Mouse (Mus musculus): ENCODE results near the gene Gpx3.

GRCm38 (mm10) chr11:54952651-54953050 is 50.4 kb downstream of the Gpx3 start:
- TF ChIP-seq CTCF (IDR thresholded peaks at IDR 0.05; ENCODE audit: borderline replicate concordance, control insufficient read depth, extremely low read depth, insufficient read depth, low read length, poor library complexity), result no peak
- TF ChIP-seq POLR2A (IDR thresholded peaks at IDR 0.05; ENCODE audit: control insufficient read depth, extremely low read depth, insufficient read depth, low read length, poor library complexity), result no peak

Measured in thymus, adult 2 months (tissue).